Mouse (Mus musculus) embryonic fibroblast, embryonic 13.5 days (primary cell): Measurements from ENCODE around the gene Prmt8.

Experiments used
- CTCF ChIP-seq: IDR thresholded peaks from 2 replicates; pipeline ENCODE4 v1.5.1; 2011; ENCODE audit warnings: mild to moderate bottlenecking, control low read depth, low read length, moderate library complexity, borderline replicate concordance; ENCODE audit not compliant: insufficient read depth
- POLR2A ChIP-seq: IDR thresholded peaks from 2 replicates; pipeline ENCODE4 v1.6.1; 2011; ENCODE audit warnings: low read depth, mild to moderate bottlenecking, control low read depth, low read length, moderate library complexity

DNA sequence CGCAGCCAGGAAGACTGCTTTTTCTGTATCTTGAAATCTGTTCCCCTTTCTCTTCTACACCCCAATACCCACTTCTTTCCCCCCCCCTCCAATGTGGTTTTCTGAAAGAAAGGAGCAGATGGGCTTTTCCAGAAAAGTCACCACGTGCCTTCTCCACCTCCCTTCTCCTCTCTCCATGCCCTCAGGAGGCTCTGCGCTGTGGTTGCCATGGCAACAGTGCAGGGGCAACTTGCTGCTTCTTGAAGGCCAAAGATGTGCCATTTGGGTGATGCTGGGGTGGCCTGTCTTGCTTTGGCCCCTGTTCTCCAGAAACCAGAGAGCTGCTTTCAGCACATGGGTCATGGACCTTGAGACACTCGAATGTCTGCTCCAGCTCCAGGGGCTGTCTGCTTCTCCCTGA is 100.0 kb downstream of the Prmt8 start:
- TF ChIP-seq CTCF = no peak
- no peak for TF ChIP-seq POLR2A
